Mouse (Mus musculus) Patski (cell line): Measurements from ENCODE around the gene Guca2b. TPM values are rescaled to one million over a fixed set of nuclear protein-coding genes. Genes with fewer than 3 reads are reported as not detected.

Experiments
- ATAC-seq: fragments of 100-300 bp; one replicate; pipeline ENCODE4 v1.8.0; 2021
- CTCF ChIA-PET: fragments of 350-600 bp; sonication (Branson Sonifier 250); formaldehyde crosslinking; loops from one replicate; lab custom pipeline; 2022; ENCODE audit warnings: inconsistent platforms; lab: Charles Lee
- POLR2A ChIA-PET: fragments of 350-600 bp; sonication (Branson Sonifier 250); formaldehyde crosslinking; loops from one replicate; lab custom pipeline; 2022; ENCODE audit warnings: antibody characterized with exemption, inconsistent platforms; lab: Charles Lee
- DNase-seq: peaks from one replicate; pipeline ENCODE4 v3.0.0-alpha.2; 2011; ENCODE audit warnings: low read depth, low spot score
- H3K27me3 ChIP-seq: fragments of 371-371 bp; one replicate; pipeline ENCODE4 v1.5.1; 2021
- CTCF ChIP-seq: fragments of 100-300 bp; IDR thresholded peaks from one replicate; pipeline ENCODE4 v1.5.1; 2021
- in situ Hi-C: fragments of 300-500 bp; cut with MboI; formaldehyde crosslinking; loops from 3 replicates; pipeline ENCODE4 v1.11.1; 2018; ENCODE audit warnings: low pct_unique_long_range_greater_than_20kb, mixed read lengths
- polyA plus RNA-seq: library from polyadenylated mRNA; unstranded; gene quantifications from one replicate; pipeline ENCODE4 v1.2.3, GENCODE M21; 2021

Gene Guca2b
- polyA plus RNA-seq, 1 experiment from 2014 or later = 0.50 TPM

- no peaks in the 10 kb centered on the region for H3K27me3 ChIP-seq
- in situ Hi-C loops = no loop called here
- ChIA-PET CTCF (interaction anchor here (1.1 kb wide), 1 partner anchor 10 kb away, joined by 3 read pairs; no protein-coding TSS in a partner anchor), POLR2A (no interaction called here)
- DNase-seq (no peak), ATAC-seq (no peak)
- TF ChIP-seq CTCF = no peak
Measured at GRCm38 (mm10) chr4:119670210-119670555, 11.4 kb upstream of the Guca2b start.

- no peak for ATAC-seq
- POLR2A ChIA-PET = no interaction called here
Measured at GRCm38 (mm10) chr4:119669356-119670209, 10.8 kb upstream of the Guca2b start.

GRCm38 (mm10) chr4:119668596-119668995, 9.8 kb upstream of the Guca2b start:
- no peak for DNase-seq
- in situ Hi-C loops = loop anchor here (10.0 kb wide), 2 partner anchors 244 to 424 kb away; partner anchors contain the start of genes Ppcs and Zmynd12
- CTCF ChIA-PET = no interaction called here

More at GRCm38 (mm10) chr4:119669356-119670209, 10.8 kb upstream of the Guca2b start:
- no peak for DNase-seq
- in situ Hi-C loops = loop anchor here (10.0 kb wide), 2 partner anchors 245 to 425 kb away; partner anchors contain the start of genes Ppcs and Zmynd12
- CTCF ChIA-PET = interaction anchor here (1.1 kb wide), 1 partner anchor 11 kb away, joined by 3 read pairs; no protein-coding TSS in a partner anchor
- TF ChIP-seq CTCF = no peak
- H3K27me3 ChIP-seq = no peaks in the 10 kb centered on the region

GRCm38 (mm10) chr4:119668185-119668584, 9.4 kb upstream of the Guca2b start:
- in situ Hi-C loops = loop anchor here (10.0 kb wide), 2 partner anchors 243 to 423 kb away; partner anchors contain the start of genes Ppcs and Zmynd12
- DNase-seq (no peak), ATAC-seq (no peak)
- no peaks in the 10 kb centered on the region for H3K27me3 ChIP-seq
- ChIA-PET POLR2A (no interaction called here), CTCF (no interaction called here)
- TF ChIP-seq CTCF = no peak

More at GRCm38 (mm10) chr4:119668596-119668995, 9.8 kb upstream of the Guca2b start:
- POLR2A ChIA-PET = no interaction called here
- no peaks in the 10 kb centered on the region for H3K27me3 ChIP-seq
- ATAC-seq = no peak
- no peak for TF ChIP-seq CTCF

- no peak for ATAC-seq
- ChIA-PET POLR2A (no interaction called here), CTCF (no interaction called here)
Measured at GRCm38 (mm10) chr4:119667454-119667853, 8.7 kb upstream of the Guca2b start.

GRCm38 (mm10) chr4:119666116-119666515, 7.4 kb upstream of the Guca2b start:
- DNase-seq (no peak), ATAC-seq (no peak)
- no peaks in the 10 kb centered on the region for H3K27me3 ChIP-seq
- ChIA-PET POLR2A (interaction anchor here (0.6 kb wide), 1 partner anchor 135 kb away, joined by 3 read pairs; no protein-coding TSS in a partner anchor), CTCF (interaction anchor here (1.1 kb wide), 1 partner anchor 35 kb away, joined by 3 read pairs; no protein-coding TSS in a partner anchor)
- TF ChIP-seq CTCF = no peak
- in situ Hi-C loops = loop anchor here (10.0 kb wide), 2 partner anchors 241 to 421 kb away; partner anchors contain the start of genes Ppcs and Zmynd12

More at GRCm38 (mm10) chr4:119667454-119667853, 8.7 kb upstream of the Guca2b start:
- no peak for DNase-seq
- in situ Hi-C loops = loop anchor here (10.0 kb wide), 2 partner anchors 243 to 423 kb away; partner anchors contain the start of genes Ppcs and Zmynd12
- no peaks in the 10 kb centered on the region for H3K27me3 ChIP-seq
- TF ChIP-seq CTCF = peak; percentile 83

- no peaks in the 10 kb centered on the region for H3K27me3 ChIP-seq
- TF ChIP-seq CTCF = no peak
- no peak for DNase-seq
- ATAC-seq = no peak
- ChIA-PET POLR2A (no interaction called here), CTCF (interaction anchor here (0.6 to 1.1 kb wide), 2 partner anchors 42 to 253 kb away, joined by 3 read pairs; no protein-coding TSS in a partner anchor)
- in situ Hi-C loops = loop anchor here (10.0 kb wide), 2 partner anchors 240 to 420 kb away; partner anchors contain the start of genes Ppcs and Zmynd12
Measured at GRCm38 (mm10) chr4:119665166-119665565, 6.4 kb upstream of the Guca2b start.

GRCm38 (mm10) chr4:119663409-119664095, 4.8 kb upstream of the Guca2b start:
- DNase-seq = no peak
- CTCF ChIA-PET = no interaction called here
- in situ Hi-C loops = loop anchor here (10.0 kb wide), 2 partner anchors 239 to 419 kb away; partner anchors contain the start of genes Ppcs and Zmynd12
- H3K27me3 ChIP-seq = no peaks in the 10 kb centered on the region
- POLR2A ChIA-PET = no interaction called here
- no peak for ATAC-seq
- TF ChIP-seq CTCF = no peak

GRCm38 (mm10) chr4:119662976-119663375, 4.2 kb upstream of the Guca2b start:
- H3K27me3 ChIP-seq = no peaks in the 10 kb centered on the region
- ChIA-PET CTCF (no interaction called here), POLR2A (no interaction called here)
- in situ Hi-C loops = loop anchor here (10.0 kb wide), 2 partner anchors 238 to 418 kb away; partner anchors contain the start of genes Ppcs and Zmynd12
- peak; percentile 80 for ATAC-seq
- DNase-seq = peak; percentile 53
- no peak for TF ChIP-seq CTCF

- in situ Hi-C loops = loop anchor here (10.0 kb wide), 2 partner anchors 237 to 417 kb away; partner anchors contain the start of genes Ppcs and Zmynd12
- CTCF ChIA-PET = no interaction called here
- no peak for ATAC-seq
Measured at GRCm38 (mm10) chr4:119662151-119662550, 3.4 kb upstream of the Guca2b start.

More at GRCm38 (mm10) chr4:119662151-119662550, 3.4 kb upstream of the Guca2b start:
- DNase-seq = no peak
- no peak for TF ChIP-seq CTCF
- POLR2A ChIA-PET = no interaction called here
- H3K27me3 ChIP-seq = no peaks in the 10 kb centered on the region
